Mouse (Mus musculus): ENCODE data around the gene Gdf3.

GRCm38 (mm10) chr6:122612426-122612825 is 2.5 kb upstream of the Gdf3 start:
- no peak for TF ChIP-seq POLR2A (IDR thresholded peaks at IDR 0.05; ENCODE audit: control insufficient read depth, low read depth, low read length)
- no peak for TF ChIP-seq CTCF (IDR thresholded peaks at IDR 0.05; ENCODE audit: control insufficient read depth, insufficient read depth, insufficient replicate concordance, low read depth, low read length)
